ENCODE assay signal across 8 mouse cellular contexts in the genomic region with DNA sequence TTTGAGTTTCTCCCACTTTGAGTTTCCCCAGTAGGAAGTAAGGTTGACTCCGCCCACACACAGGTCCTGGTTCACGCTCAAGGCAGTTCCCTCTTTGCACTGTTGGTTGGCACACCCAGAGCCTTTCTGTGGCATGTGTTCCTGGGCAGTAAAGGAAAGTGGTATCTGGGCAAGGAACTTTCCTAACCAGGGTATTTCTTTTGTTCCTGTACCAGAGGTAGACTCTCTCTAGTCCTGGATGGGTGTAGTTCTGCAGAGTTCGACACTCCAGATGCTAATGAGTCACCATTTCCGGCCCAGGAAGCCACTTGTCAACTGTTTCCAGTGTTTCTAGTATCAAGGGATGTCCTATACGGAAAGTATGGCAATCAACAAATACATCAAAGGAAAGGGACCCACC. TPM values are rescaled to one million over a fixed set of nuclear protein-coding genes. Genes with fewer than 3 reads are reported as not detected.
DNase-seq lines count a peak whose midpoint lies in the region; ATAC-seq lines count a peak whose summit lies in the region.

No protein-coding gene starts in this region.

- no peaks in the 10 kb centered on the region for H3K9me3 ChIP-seq in neural tube, embryonic 11.5 days (ENCODE audit: control insufficient read depth, low read length)
- no peaks in the 10 kb centered on the region for H3K9me3 ChIP-seq in heart, embryonic 11.5 days (replicated peaks; ENCODE audit: control insufficient read depth, low read length)
- no peaks in the 10 kb centered on the region for H3K9me3 ChIP-seq in kidney, embryonic 14.5 days (ENCODE audit: control insufficient read depth, low read length)

- ATAC-seq in neural tube, embryonic 11.5 days (ENCODE audit: insufficient read depth, low FRiP score, low TSS enrichment), result no peak
- no peak for ATAC-seq in heart, embryonic 11.5 days (replicated peaks; ENCODE audit: insufficient number of reproducible peaks, low FRiP score, low TSS enrichment)
- ATAC-seq in kidney, embryonic 14.5 days (ENCODE audit: low FRiP score, low TSS enrichment), result no peak
- peak; percentile 43 for ATAC-seq in megakaryocyte progenitor cell, adult 5-6 weeks (replicated peaks; ENCODE audit: poor library complexity)

- peaks cover 11% of the 10 kb centered on the region; the same call in 1 of the 2 replicates for H3K4me1 ChIP-seq in neural tube, embryonic 11.5 days (ENCODE audit: control insufficient read depth, insufficient read depth, low read length)
- H3K4me1 ChIP-seq in heart, embryonic 11.5 days (ENCODE audit: control insufficient read depth, insufficient read depth, low read length), result peaks cover 10% of the 10 kb centered on the region; the same call in 1 of the 2 replicates
- H3K4me1 ChIP-seq in kidney, embryonic 14.5 days (ENCODE audit: control insufficient read depth, insufficient read depth, low read length), result peaks cover 18% of the 10 kb centered on the region

- H3K36me3 ChIP-seq in neural tube, embryonic 11.5 days (ENCODE audit: control insufficient read depth, insufficient read depth, low read length), result no peaks in the 10 kb centered on the region
- no peaks in the 10 kb centered on the region for H3K36me3 ChIP-seq in heart, embryonic 11.5 days (ENCODE audit: control insufficient read depth, insufficient read depth, low read length)
- H3K36me3 ChIP-seq in kidney, embryonic 14.5 days (ENCODE audit: control insufficient read depth, insufficient read depth, low read length), result no peaks in the 10 kb centered on the region

- H3K27ac ChIP-seq in neural tube, embryonic 11.5 days (ENCODE audit: low read depth, low read length), result no peak overlapping the region
- H3K27ac ChIP-seq in heart, embryonic 11.5 days (ENCODE audit: low read depth, low read length), result 0 out of 2 replicates have a peak overlapping the region, but pooled peaks have one; percentile 0
- H3K27ac ChIP-seq in kidney, embryonic 14.5 days (ENCODE audit: low read depth, low read length), result peak overlapping the region; percentile 59; the same call in 1 of the 2 replicates

- 0 out of 2 replicates have a peak overlapping the region, but pooled peaks have one; percentile 7 for H3K4me2 ChIP-seq in neural tube, embryonic 11.5 days (ENCODE audit: low read depth)
- peak overlapping the region; percentile 43 for H3K4me2 ChIP-seq in heart, embryonic 11.5 days
- H3K4me2 ChIP-seq in kidney, embryonic 14.5 days (replicated peaks; ENCODE audit: low read depth, low read length), result peak overlapping the region; percentile 82

- H3K27me3 ChIP-seq in neural tube, embryonic 11.5 days (ENCODE audit: control insufficient read depth, insufficient read depth, low read length), result no peaks in the 10 kb centered on the region
- no peaks in the 10 kb centered on the region for H3K27me3 ChIP-seq in heart, embryonic 11.5 days (ENCODE audit: control insufficient read depth, insufficient read depth, low read length)
- no peaks in the 10 kb centered on the region for H3K27me3 ChIP-seq in kidney, embryonic 14.5 days (ENCODE audit: control insufficient read depth, insufficient read depth, low read length)

- no peak overlapping the region for H3K4me3 ChIP-seq in neural tube, embryonic 11.5 days (ENCODE audit: low read depth, low read length)
- H3K4me3 ChIP-seq in heart, embryonic 11.5 days (ENCODE audit: low read depth, low read length), result 0 out of 2 replicates have a peak overlapping the region, but pooled peaks have one; percentile 8
- H3K4me3 ChIP-seq in kidney, embryonic 14.5 days (ENCODE audit: low read length), result peak overlapping the region; percentile 49

- DNase-seq in neural tube, embryonic 11.5 days (ENCODE audit: low spot score), result no peak
- DNase-seq in neural tube, embryonic 10.5 days (ENCODE audit: extremely low spot score, low spot score), result no peak
- no peak for DNase-seq in cerebellum, postnatal 25 days
- no peak for DNase-seq in left cerebral cortex, adult 9 months (ENCODE audit: low spot score in 2 of 2)
- no peak for DNase-seq in spleen, adult 12 weeks (ENCODE audit: low spot score)

- WGBS in neural tube, embryonic 11.5 days, result 69% methylated on average over 5 of the region's 5 CpGs
- 49% methylated on average over 5 of the region's 5 CpGs for WGBS in heart, embryonic 11.5 days (ENCODE audit: insufficient replicate concordance)
- 55% methylated on average over 5 of the region's 5 CpGs for WGBS in kidney, embryonic 14.5 days

- no peak overlapping the region for H3K9ac ChIP-seq in neural tube, embryonic 11.5 days (ENCODE audit: low read length)
- no peak overlapping the region for H3K9ac ChIP-seq in heart, embryonic 11.5 days (ENCODE audit: low read depth, low read length)
- H3K9ac ChIP-seq in kidney, embryonic 14.5 days (ENCODE audit: low read depth, low read length), result no peak overlapping the region

RNA-seq across cellular contexts. Expression of a gene that starts 1.9 kb away (rescaled TPM):
- polyA plus RNA-seq in neural tube, embryonic 11.5 days (2014; fragmentation: Nextera tagmentation; extraction: Ambion mirVana), result 8.0 and 9.5 TPM in 2 replicates
- polyA plus RNA-seq in heart, embryonic 11.5 days (2014; fragmentation: Nextera tagmentation; extraction: Ambion mirVana), result 3.9 and 5.4 TPM in 2 replicates
- polyA plus RNA-seq in kidney, embryonic 14.5 days (2014; fragmentation: Nextera tagmentation; extraction: Ambion mirVana), result 10.5 and 18.6 TPM in 2 replicates
- 13.1 and 18.1 TPM in 2 replicates for total RNA-seq in megakaryocyte progenitor cell, adult 5-6 weeks (2015)
- total RNA-seq in megakaryocyte progenitor cell, adult 5-6 weeks (2017), result 19.0 and 19.1 TPM in 2 replicates

RNA-seq across cellular contexts. Expression of a gene that starts 25.0 kb away (rescaled TPM):
- 0.19 and 0.50 TPM in 2 replicates for polyA plus RNA-seq in neural tube, embryonic 11.5 days (2014; fragmentation: Nextera tagmentation; extraction: Ambion mirVana)
- polyA plus RNA-seq in heart, embryonic 11.5 days (2014; fragmentation: Nextera tagmentation; extraction: Ambion mirVana), result 0.21 and 0.24 TPM in 2 replicates
- polyA plus RNA-seq in kidney, embryonic 14.5 days (2014; fragmentation: Nextera tagmentation; extraction: Ambion mirVana), result 0.53 and 0.73 TPM in 2 replicates
- total RNA-seq in megakaryocyte progenitor cell, adult 5-6 weeks (2015), result 2.2 and 2.3 TPM in 2 replicates
- 1.2 and 4.1 TPM in 2 replicates for total RNA-seq in megakaryocyte progenitor cell, adult 5-6 weeks (2017)

RNA-seq across cellular contexts. Expression of a gene that starts 32.6 kb away (rescaled TPM):
- polyA plus RNA-seq in neural tube, embryonic 11.5 days (2014; fragmentation: Nextera tagmentation; extraction: Ambion mirVana), result 28.6 and 29.4 TPM in 2 replicates
- 11.3 and 12.9 TPM in 2 replicates for polyA plus RNA-seq in heart, embryonic 11.5 days (2014; fragmentation: Nextera tagmentation; extraction: Ambion mirVana)
- polyA plus RNA-seq in kidney, embryonic 14.5 days (2014; fragmentation: Nextera tagmentation; extraction: Ambion mirVana), result 19.6 and 19.7 TPM in 2 replicates
- total RNA-seq in megakaryocyte progenitor cell, adult 5-6 weeks (2015), result 6.2 and 7.2 TPM in 2 replicates
- total RNA-seq in megakaryocyte progenitor cell, adult 5-6 weeks (2017), result 5.6 and 7.1 TPM in 2 replicates

RNA-seq across cellular contexts. Expression of a gene that starts 57.4 kb away (rescaled TPM):
- 43.1 and 46.3 TPM in 2 replicates for polyA plus RNA-seq in neural tube, embryonic 11.5 days (2014; fragmentation: Nextera tagmentation; extraction: Ambion mirVana)
- 47.3 and 49.4 TPM in 2 replicates for polyA plus RNA-seq in heart, embryonic 11.5 days (2014; fragmentation: Nextera tagmentation; extraction: Ambion mirVana)
- 62.1 and 62.9 TPM in 2 replicates for polyA plus RNA-seq in kidney, embryonic 14.5 days (2014; fragmentation: Nextera tagmentation; extraction: Ambion mirVana)
- 42.3 and 46.6 TPM in 2 replicates for total RNA-seq in megakaryocyte progenitor cell, adult 5-6 weeks (2015)
- 37.7 and 41.9 TPM in 2 replicates for total RNA-seq in megakaryocyte progenitor cell, adult 5-6 weeks (2017)

Comparison
In these comparisons a context has a peak if more than half of its experiments do, and no peak if none do; other contexts are left out.
1. H3K4me2 ChIP-seq: peak in every context shown above with its lines; median percentile 82 in kidney, embryonic 14.5 days; 43 in heart, embryonic 11.5 days; 7 in neural tube, embryonic 11.5 days.